Mouse (Mus musculus) embryonic fibroblast, embryonic 13.5 days (primary cell): Measurements from ENCODE around the gene Prss36.

Experiments
- CTCF ChIP-seq: IDR thresholded peaks from 2 replicates; pipeline ENCODE4 v1.5.1; 2011; ENCODE audit warnings: mild to moderate bottlenecking, control low read depth, low read length, moderate library complexity, borderline replicate concordance; ENCODE audit not compliant: insufficient read depth
- POLR2A ChIP-seq: IDR thresholded peaks from 2 replicates; pipeline ENCODE4 v1.6.1; 2011; ENCODE audit warnings: low read depth, mild to moderate bottlenecking, control low read depth, low read length, moderate library complexity

DNA sequence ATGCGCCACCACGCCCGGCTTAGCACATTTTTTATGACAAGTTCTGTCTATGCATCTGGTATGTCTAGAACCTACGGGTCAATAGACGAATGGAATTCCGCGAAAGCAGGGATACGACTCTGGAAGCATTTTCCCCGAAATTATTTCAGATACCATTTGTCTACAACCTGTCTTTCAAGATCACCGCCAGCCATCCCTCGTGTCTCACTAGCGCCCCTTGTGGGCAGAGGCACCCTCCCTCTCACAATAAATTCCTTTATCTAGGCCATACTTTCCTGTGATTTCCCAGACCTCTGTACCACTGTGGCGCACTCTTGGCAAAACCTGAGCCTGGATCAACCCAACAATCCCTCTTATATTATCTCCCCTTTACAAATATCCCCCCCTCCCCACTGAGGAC lies 50.1 kb downstream of the Prss36 start:
- TF ChIP-seq CTCF (peak; percentile 55; the same call in 1 of the 2 replicates), POLR2A (no peak)
